In genomic region chr2:72977272-72977671, GRCm38 (mm10) we compare ENCODE assay signal across 11 mouse cellular contexts. TPM values are rescaled to one million over a fixed set of nuclear protein-coding genes. Genes with fewer than 3 reads are reported as not detected.
A peak's percentile ranks its signal among the peaks of the same experiment; 100 is the strongest.
DNase-seq lines count a peak whose midpoint lies in the region; ATAC-seq and TF ChIP-seq lines count a peak whose summit lies in the region.
"Had no signal": no experiment of that assay in that cellular context is flagged by ENCODE, and none has a peak within 500 bp of the region (broad histone marks: within the 10 kb centered on the region; RNA-seq: fewer than 3 reads in every experiment).

No protein-coding gene starts in this region.

- H3K4me1 ChIP-seq in forebrain, postnatal 0 days (ENCODE audit: insufficient read depth) = peaks cover 12% of the 10 kb centered on the region; the same call in 1 of the 2 replicates
- peaks cover 30% of the 10 kb centered on the region for H3K4me1 ChIP-seq in liver, embryonic 15.5 days (replicated peaks)
- peaks cover 13% of the 10 kb centered on the region for H3K4me1 ChIP-seq in kidney, adult 2 months (ENCODE audit: control insufficient read depth, insufficient read depth, low read length)

- no peak overlapping the region for H3K9ac ChIP-seq in forebrain, postnatal 0 days
- peak overlapping the region; percentile 45; the same call in 1 of the 2 replicates for H3K9ac ChIP-seq in liver, embryonic 15.5 days

- peaks cover 77% of the 10 kb centered on the region for H3K79me2 ChIP-seq in C2C12 (ENCODE audit: control insufficient read depth, insufficient read depth)

- H3K36me3 ChIP-seq in C2C12 (ENCODE audit: control insufficient read depth, insufficient read depth) = peaks cover 30% of the 10 kb centered on the region
- H3K36me3 ChIP-seq in forebrain, postnatal 0 days (ENCODE audit: insufficient read depth) = no peaks in the 10 kb centered on the region; the same call in 1 of the 2 replicates
- H3K36me3 ChIP-seq in liver, embryonic 15.5 days (replicated peaks) = peaks cover 14% of the 10 kb centered on the region
- H3K36me3 ChIP-seq in kidney, adult 2 months (ENCODE audit: control insufficient read depth, insufficient read depth, low read length) = no peaks in the 10 kb centered on the region

- H3K79me3 ChIP-seq in C2C12 (ENCODE audit: low read depth) = peaks cover 63% of the 10 kb centered on the region

- TF ChIP-seq POLR2A in kidney, adult 2 months (IDR thresholded peaks at IDR 0.05; ENCODE audit: low read depth, low read length) = no peak

- peak overlapping the region; percentile 100 for H3K4me3 ChIP-seq in gastrocnemius, adult 2 months
- H3K4me3 ChIP-seq in C2C12 (ENCODE audit: insufficient read depth, poor library complexity, severe bottlenecking) = peak overlapping the region; percentile 94
- no peak overlapping the region; the same call in 1 of the 2 replicates for H3K4me3 ChIP-seq in forebrain, postnatal 0 days (ENCODE audit: low read depth, low read length)
- peak overlapping the region; percentile 54 for H3K4me3 ChIP-seq in liver, embryonic 15.5 days (replicated peaks)
- no peak overlapping the region for H3K4me3 ChIP-seq in kidney, adult 2 months (ENCODE audit: insufficient read depth, low read depth, low read length)

- WGBS in forebrain, postnatal 0 days = 70% methylated on average over 1 of the region's 1 CpGs
- WGBS in liver, embryonic 15.5 days (ENCODE audit: insufficient replicate concordance) = 66% methylated on average over 1 of the region's 1 CpGs
- 37% methylated on average over 1 of the region's 1 CpGs for WGBS in kidney, adult 2 months

- no peak overlapping the region for H3ac ChIP-seq in C2C12 (ENCODE audit: control insufficient read depth, insufficient read length, low read depth)

- no peak for DNase-seq in gastrocnemius, adult 2 months
- DNase-seq in gastrocnemius, postnatal 36 days = no peak
- DNase-seq in forebrain, postnatal 0 days = no peak
- no peak for DNase-seq in gastrocnemius, postnatal 25 days
- DNase-seq in left cerebral cortex, postnatal 25 days (ENCODE audit: low spot score in 2 of 2) = no peak
- DNase-seq in kidney, adult 2 months = no peak

- peak overlapping the region; percentile 99; the same call in 1 of the 2 replicates for H3K27ac ChIP-seq in gastrocnemius, adult 2 months
- H3K27ac ChIP-seq in forebrain, postnatal 0 days (ENCODE audit: low read depth, low read length) = no peak overlapping the region
- H3K27ac ChIP-seq in liver, embryonic 15.5 days (replicated peaks) = peak overlapping the region; percentile 41; the same call in 1 of the 2 replicates
- H3K27ac ChIP-seq in kidney, adult 2 months (ENCODE audit: insufficient read depth, low read depth, low read length) = no peak overlapping the region

- no peaks in the 10 kb centered on the region for H3K9me3 ChIP-seq in forebrain, postnatal 0 days (ENCODE audit: low read length)
- H3K9me3 ChIP-seq in liver, embryonic 15.5 days (replicated peaks) = no peaks in the 10 kb centered on the region

- TF ChIP-seq CTCF in gastrocnemius, adult 2 months (IDR thresholded peaks at IDR 0.05) = no peak
- no peak for TF ChIP-seq CTCF in C2C12 (IDR thresholded peaks at IDR 0.05; ENCODE audit: control insufficient read depth, insufficient read depth, insufficient read length)
- no peak for TF ChIP-seq CTCF in forebrain, postnatal 0 days (IDR thresholded peaks at IDR 0.05; ENCODE audit: low read depth)
- TF ChIP-seq CTCF in kidney, adult 2 months (conservative IDR thresholded peaks at IDR 0.05; ENCODE audit: insufficient read depth, insufficient read length, low read depth, low read length) = no peak

- H3K27me3 ChIP-seq in C2C12 (ENCODE audit: control insufficient read depth, insufficient read depth, insufficient read length) = no peaks in the 10 kb centered on the region
- H3K27me3 ChIP-seq in forebrain, postnatal 0 days (ENCODE audit: insufficient read depth, low read length) = no peaks in the 10 kb centered on the region
- no peaks in the 10 kb centered on the region for H3K27me3 ChIP-seq in liver, embryonic 15.5 days
- no peaks in the 10 kb centered on the region; the same call in 1 of the 2 replicates for H3K27me3 ChIP-seq in kidney, adult 2 months (replicated peaks; ENCODE audit: control insufficient read depth, insufficient read depth, low read length)

- no peak for ATAC-seq in forebrain, postnatal 0 days
- ATAC-seq in liver, embryonic 15.5 days (ENCODE audit: insufficient read depth) = no peak

- intact Hi-C loops in gastrocnemius, adult 2 months (cut with DNase I) = loop anchor here (5.0 kb wide), 1 partner anchor 35 kb away; no protein-coding TSS in a partner anchor
- intact Hi-C loops in gastrocnemius, postnatal 36 days (cut with DNase I) = no loop called here
- intact Hi-C loops in left cerebral cortex, postnatal 25 days (cut with DNase I) = loop anchor here (5.0 kb wide), 1 partner anchor 300 kb away; no protein-coding TSS in a partner anchor

- peak overlapping the region; percentile 26; the same call in 1 of the 2 replicates for H3K4me2 ChIP-seq in forebrain, postnatal 0 days (ENCODE audit: low read depth)
- peak overlapping the region; percentile 72 for H3K4me2 ChIP-seq in liver, embryonic 15.5 days

TF ChIP-seq in C2C12, 6 proteins besides CTCF, POLR2A, EP300 and RAD21:
- TF ChIP-seq MYOD1 (IDR thresholded peaks at IDR 0.05; ENCODE audit: control insufficient read depth, insufficient read length, low read depth) = no peak
- TF ChIP-seq MAX (IDR thresholded peaks at IDR 0.05) = no peak
- no peak for TF ChIP-seq USF1 (IDR thresholded peaks at IDR 0.05; ENCODE audit: low read depth)
- no peak for TF ChIP-seq CEBPB (IDR thresholded peaks at IDR 0.05; ENCODE audit: low read depth)
- TF ChIP-seq FOSL1 (IDR thresholded peaks at IDR 0.05; ENCODE audit: insufficient read depth, low read length, poor library complexity, severe bottlenecking) = no peak
- no peak for TF ChIP-seq MYOG (IDR thresholded peaks at IDR 0.05; ENCODE audit: control insufficient read depth, extremely low read depth, insufficient read length)

RNA-seq across cellular contexts. Expression of gene Sp3, which starts 3.0 kb away (rescaled TPM):
- 10 to 100 TPM; 20.7 to 23.2 TPM for total RNA-seq in gastrocnemius, adult 2 months (2021)
- 10 to 100 TPM; 19.7 to 21.1 TPM for total RNA-seq in gastrocnemius, postnatal 36 days (2021)
- 8.8 TPM for polyA plus RNA-seq in C2C12 (2012; fragmentation: generic; extraction: Trizol)
- 82.3 and 115 TPM in 2 replicates for total RNA-seq in forebrain, postnatal 0 days (2014; rRNA removed)
- 19.1 and 26.5 TPM in 2 replicates for polyA plus RNA-seq in forebrain, postnatal 0 days (2015; fragmentation: Nextera tagmentation; extraction: Ambion mirVana)
- polyA plus RNA-seq in liver, embryonic 15.5 days (2015; fragmentation: Nextera tagmentation; extraction: Ambion mirVana) = 33.3 and 33.6 TPM in 2 replicates
- total RNA-seq in gastrocnemius, postnatal 25 days (2021) = 10 to 100 TPM; 19.5 to 20.4 TPM
- 10 to 100 TPM; 50.2 to 55.8 TPM for total RNA-seq in left cerebral cortex, postnatal 25 days (2021)
- polyA plus RNA-seq in kidney, adult 2 months (2012; rRNA removed) = 13.5 and 13.7 TPM in 2 replicates

RNA-seq across cellular contexts. Expression of gene Gm11084, which starts 9.2 kb away (rescaled TPM):
- not detected for total RNA-seq in gastrocnemius, adult 2 months (2021)
- not detected for total RNA-seq in gastrocnemius, postnatal 36 days (2021)
- not detected for polyA plus RNA-seq in C2C12 (2012; fragmentation: generic; extraction: Trizol)
- total RNA-seq in forebrain, postnatal 0 days (2014; rRNA removed) = not detected in 2 replicates
- not detected in 2 replicates for polyA plus RNA-seq in forebrain, postnatal 0 days (2015; fragmentation: Nextera tagmentation; extraction: Ambion mirVana)
- not detected in 2 replicates for polyA plus RNA-seq in liver, embryonic 15.5 days (2015; fragmentation: Nextera tagmentation; extraction: Ambion mirVana)
- not detected for total RNA-seq in gastrocnemius, postnatal 25 days (2021)
- not detected for total RNA-seq in left cerebral cortex, postnatal 25 days (2021)
- not detected in 2 replicates for polyA plus RNA-seq in kidney, adult 2 months (2012; rRNA removed)
- total RNA-seq: ES-E14; monocyte, adult 5-6 weeks had no signal
- polyA plus RNA-seq: cortical plate, adult 2 months had no signal

Comparison
In these comparisons a context has a peak if more than half of its experiments do, and no peak if none do; other contexts are left out.
1. H3K27ac ChIP-seq: peak in gastrocnemius, adult 2 months (single experiment) and liver, embryonic 15.5 days (single experiment); none in forebrain, postnatal 0 days (single experiment) and kidney, adult 2 months (single experiment).
2. H3K4me3 ChIP-seq: peak in gastrocnemius, adult 2 months (single experiment), C2C12 (single experiment) and liver, embryonic 15.5 days (single experiment); none in forebrain, postnatal 0 days (single experiment) and kidney, adult 2 months (single experiment).